Mouse (Mus musculus) granulocyte monocyte progenitor cell, adult 5-6 weeks (primary cell): ENCODE data around the gene Rae1. TPM values are rescaled to one million over a fixed set of nuclear protein-coding genes. Genes with fewer than 3 reads are reported as not detected.

ENCODE experiments used
- ATAC-seq: replicated peaks from 2 replicates; pipeline ENCODE4 v1.8.0; 2016; ENCODE audit warnings: mild to moderate bottlenecking, moderate TSS enrichment, inconsistent platforms; ENCODE audit not compliant: poor library complexity, severe bottlenecking
- total RNA-seq, 2 experiments: library from RNA; stranded (forward) in 1 of 2; stranded (reverse) in 1 of 2; fragments of 200-712, 200-1000 nt in 1 of 2; fragments of >200 nt in 1 of 2; fragmentation: Nextera tagmentation in 1 of 2; gene quantifications; 2 replicates each; pipeline ENCODE4 v1.2.3; 2014 to 2017

The Rae1 gene
- total RNA-seq, 2 experiments from 2014 or later: 71.2 to 147 TPM

DNA sequence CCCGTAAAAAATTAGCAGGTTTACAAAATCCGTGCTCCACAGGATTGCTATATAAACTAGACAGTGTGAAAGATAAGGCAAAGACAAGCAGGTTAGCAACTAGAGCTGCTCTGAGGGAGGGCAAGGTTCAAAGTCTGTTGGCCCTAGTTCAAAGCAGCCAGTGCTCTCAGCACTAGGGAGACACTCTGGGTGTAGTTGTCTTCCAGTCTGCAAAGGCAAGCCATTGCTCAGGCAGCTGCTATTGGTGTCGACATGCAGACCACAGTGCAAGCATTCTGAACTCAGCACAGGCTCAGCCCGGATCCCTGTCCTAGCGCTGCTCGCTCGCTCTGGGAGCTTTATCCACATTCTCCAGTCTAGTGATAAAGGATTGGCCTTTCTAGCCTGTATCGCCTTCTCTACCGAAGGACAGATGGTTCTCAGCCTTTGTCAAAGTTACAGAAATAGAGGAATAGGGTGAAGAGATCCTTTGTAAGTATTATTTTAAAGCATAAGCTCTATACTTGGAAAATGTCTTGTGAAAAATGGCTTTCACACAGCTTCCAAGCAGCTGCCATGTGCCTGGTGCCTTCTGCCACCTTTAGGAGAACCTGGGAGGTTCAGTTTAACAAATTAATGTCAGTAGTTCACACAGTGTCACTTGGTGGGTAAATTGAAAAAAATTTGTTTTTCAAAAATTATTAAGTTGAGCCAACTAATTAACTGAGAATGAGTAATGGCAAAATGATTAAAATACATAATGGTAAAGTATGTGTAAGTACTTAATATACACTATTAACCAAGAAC lies 16.9 kb upstream of the Rae1 start:
- ATAC-seq: no peak

- ATAC-seq: no peak
These were observed 9.8 kb upstream of the Rae1 start for GRCm38 (mm10) chr2:172990161-172990560.

DNA sequence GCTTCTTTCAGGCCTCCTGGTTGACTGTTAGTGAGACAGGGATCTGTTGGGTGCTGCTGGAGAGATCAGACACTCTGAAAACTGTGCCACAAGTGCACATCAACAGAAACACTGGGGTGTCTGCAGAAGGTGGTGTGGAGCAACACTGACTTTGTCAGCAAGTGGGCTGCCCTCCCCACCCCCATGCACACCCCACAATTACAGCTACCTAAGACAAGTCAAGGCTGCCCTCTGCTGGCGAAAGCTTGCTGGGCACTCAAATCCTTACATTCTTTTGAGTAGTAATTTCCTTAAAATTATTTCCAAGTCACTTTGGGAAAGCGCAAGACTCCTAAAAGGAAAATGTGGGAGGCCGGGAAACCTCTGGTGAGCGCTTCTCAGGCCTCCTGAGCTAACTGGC lies 3.7 kb upstream of the Rae1 start:
- peak; percentile 46 for ATAC-seq

GRCm38 (mm10) chr2:172997748-172998147 lies 2.2 kb upstream of the Rae1 start:
- no peak for ATAC-seq

- no peak for ATAC-seq
These were observed 1.4 kb upstream of the Rae1 start for GRCm38 (mm10) chr2:172998478-172998877.

DNA sequence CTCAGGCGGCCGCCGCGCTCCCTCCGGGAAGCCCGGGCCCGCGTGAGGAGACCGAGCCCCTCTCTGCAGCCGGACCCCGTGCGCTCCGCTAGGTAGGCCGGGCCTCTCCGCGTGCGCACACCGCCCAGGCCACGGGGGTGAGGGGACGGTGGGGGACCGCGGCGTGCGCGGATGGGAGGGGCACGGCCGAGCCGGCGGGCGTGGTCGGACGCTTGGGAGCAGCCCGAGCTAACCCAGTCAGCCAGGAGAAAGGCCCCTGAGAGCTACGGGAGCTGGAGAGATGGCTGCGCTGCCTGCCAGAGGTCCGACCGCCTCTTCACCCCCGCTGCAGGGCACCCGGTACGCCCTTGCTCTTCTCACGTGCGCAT lies 352 bp downstream of the Rae1 start:
- peak; percentile 50 for ATAC-seq

- peak; percentile 33 for ATAC-seq
These were observed 1.0 kb downstream of the Rae1 start for GRCm38 (mm10) chr2:173000921-173001320.

DNA sequence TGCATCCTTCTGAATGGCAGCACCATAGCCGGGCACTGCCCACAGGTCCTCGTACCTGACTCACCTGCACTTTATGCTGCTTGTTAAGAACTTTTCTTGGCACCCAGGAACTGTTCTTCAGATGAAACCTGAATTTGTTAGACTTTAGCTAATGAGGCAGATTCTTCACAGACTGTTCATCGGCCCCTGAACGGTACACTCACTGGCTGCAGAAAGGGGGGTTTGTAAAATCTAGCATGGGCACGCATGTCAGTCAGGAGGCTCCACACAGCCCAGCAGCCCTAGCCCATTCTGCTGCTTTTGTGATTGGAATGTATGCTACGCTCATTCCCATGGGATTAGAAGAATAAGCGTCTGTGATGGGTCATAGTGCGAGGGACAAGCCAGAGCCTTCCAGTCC lies 3.8 kb downstream of the Rae1 start:
- ATAC-seq: no peak

DNA sequence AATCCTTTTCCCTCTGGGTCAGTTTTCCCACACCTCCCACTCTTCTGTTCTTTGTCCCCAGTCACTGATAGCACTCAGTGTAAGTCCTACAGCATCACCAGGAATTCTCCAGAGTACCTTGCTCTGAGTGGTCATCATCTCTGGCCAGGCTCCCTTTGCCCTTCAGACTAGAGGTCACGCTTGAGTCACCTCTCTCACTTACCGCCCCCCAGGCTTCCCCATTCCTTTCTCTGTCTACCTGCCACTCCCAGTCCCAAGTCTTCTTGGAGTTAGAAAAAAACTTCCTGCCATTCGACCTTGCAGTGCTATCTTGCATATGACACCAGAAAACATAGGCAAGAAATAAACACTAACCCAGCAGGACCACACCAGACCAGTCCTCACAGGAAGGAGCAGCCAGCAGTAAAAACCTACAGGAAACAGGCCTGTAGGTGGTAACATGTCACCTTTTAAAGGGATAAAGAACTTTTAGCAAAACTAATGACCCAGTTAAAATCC lies 10.4 kb downstream of the Rae1 start:
- ATAC-seq: no peak

- no peak for ATAC-seq
These were observed 11.5 kb downstream of the Rae1 start for GRCm38 (mm10) chr2:173011440-173011839.

GRCm38 (mm10) chr2:173014741-173015287 lies 14.9 kb downstream of the Rae1 start:
- ATAC-seq: no peak

DNA sequence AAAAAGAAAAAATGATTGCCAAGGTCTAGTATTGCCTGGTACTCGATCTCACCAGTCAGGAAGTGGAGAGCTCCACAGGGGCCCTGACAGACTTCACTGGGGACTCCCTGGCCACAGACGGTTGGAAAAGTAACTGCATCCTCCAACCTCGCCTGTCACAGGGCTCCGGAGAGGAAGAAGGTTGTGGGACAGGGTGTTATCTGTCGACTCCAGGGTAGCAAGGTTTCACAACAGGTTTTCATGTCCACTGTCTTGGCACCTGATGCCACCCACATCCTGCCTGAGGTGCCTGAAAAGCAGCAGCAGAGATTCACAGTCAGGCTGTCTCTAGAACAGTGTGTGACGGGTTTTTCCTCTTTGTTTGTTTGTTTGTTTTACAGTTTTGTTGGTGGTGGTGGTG lies 18.0 kb downstream of the Rae1 start:
- ATAC-seq: peak; percentile 51

GRCm38 (mm10) chr2:173018618-173019017 lies 18.7 kb downstream of the Rae1 start:
- ATAC-seq: peak; percentile 21

DNA sequence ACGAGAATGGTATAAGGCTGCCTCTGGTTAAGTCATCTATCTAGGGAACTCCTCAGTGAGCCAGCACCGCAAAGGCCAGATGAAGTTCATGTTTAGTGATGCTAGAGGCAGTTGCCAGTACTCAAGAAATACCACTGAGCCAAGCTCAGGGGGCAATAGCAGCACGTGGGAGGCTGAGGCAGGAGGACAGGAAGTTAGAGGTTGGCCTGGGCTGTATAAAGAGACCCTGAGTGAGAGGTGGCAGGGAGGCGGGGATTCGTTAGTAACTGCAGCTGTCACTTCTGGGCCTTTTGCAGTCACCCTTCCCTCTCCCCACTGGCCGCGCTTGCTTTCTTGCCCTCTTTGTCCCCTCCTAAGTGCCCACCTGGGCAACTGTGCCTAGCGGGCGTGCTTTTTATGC lies 19.4 kb downstream of the Rae1 start:
- ATAC-seq: peak; percentile 15

- ATAC-seq: peak; percentile 47
These were observed 19.9 kb downstream of the Rae1 start for GRCm38 (mm10) chr2:173019790-173020189.

DNA sequence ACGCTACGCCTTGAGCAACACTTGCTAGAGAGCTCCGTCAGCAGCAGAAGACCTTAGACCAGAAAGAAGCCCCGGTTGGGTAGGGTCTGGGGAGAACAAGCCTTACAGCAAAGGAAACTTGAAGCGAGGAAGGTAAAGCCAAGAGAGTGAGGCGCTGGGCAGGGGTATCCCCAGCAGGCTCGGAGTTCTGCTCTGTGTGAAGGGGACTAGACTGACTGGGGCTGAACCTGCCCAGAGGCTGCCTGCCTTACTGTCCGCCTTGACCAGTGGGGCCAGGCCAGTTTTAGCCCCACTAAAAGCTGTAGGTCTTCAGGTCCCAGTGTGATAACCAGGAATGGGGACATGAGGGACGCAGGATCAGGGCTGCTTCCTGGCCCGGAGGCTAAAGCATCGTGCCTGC lies 20.5 kb downstream of the Rae1 start, which contains the start of gene Rbm38:
TSS of gene Rbm38 (plus strand) at position 69 of the 400 bp plus-strand sequence.
- ATAC-seq: no peak

- ATAC-seq: peak; percentile 32
These were observed 21.7 kb downstream of the Rae1 start for GRCm38 (mm10) chr2:173021633-173022055.

DNA sequence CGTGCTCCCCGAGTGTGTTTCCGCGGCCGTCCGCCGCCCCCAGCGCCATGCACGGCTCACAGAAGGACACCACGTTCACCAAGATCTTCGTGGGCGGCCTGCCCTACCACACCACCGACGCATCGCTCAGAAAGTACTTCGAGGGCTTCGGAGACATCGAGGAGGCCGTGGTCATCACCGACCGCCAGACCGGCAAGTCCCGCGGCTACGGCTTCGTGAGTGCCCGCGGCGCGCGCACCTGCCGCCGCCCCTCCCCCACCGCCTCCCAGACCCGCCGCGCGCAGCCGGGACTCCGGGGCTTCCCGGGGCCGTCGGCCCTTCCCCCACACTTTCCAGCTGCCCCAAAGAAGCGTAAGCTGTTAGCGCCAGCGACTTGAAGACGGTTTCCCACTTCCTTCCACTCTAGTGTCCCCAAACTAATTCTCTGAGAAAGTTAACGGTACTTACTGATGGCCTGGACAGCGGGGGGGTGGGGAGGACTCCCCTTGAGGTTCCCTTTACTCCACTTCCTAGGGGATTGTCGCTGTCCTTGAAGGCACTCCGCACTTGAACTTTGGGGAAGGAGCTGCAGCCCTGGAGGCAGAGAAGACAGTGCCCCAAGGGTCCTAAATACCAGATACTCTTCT lies 22.3 kb downstream of the Rae1 start:
- 0 out of 2 replicates have a peak, but pooled peaks have one; percentile 0 for ATAC-seq

- no peak for ATAC-seq
These were observed 22.9 kb downstream of the Rae1 start for GRCm38 (mm10) chr2:173022813-173023212.

DNA sequence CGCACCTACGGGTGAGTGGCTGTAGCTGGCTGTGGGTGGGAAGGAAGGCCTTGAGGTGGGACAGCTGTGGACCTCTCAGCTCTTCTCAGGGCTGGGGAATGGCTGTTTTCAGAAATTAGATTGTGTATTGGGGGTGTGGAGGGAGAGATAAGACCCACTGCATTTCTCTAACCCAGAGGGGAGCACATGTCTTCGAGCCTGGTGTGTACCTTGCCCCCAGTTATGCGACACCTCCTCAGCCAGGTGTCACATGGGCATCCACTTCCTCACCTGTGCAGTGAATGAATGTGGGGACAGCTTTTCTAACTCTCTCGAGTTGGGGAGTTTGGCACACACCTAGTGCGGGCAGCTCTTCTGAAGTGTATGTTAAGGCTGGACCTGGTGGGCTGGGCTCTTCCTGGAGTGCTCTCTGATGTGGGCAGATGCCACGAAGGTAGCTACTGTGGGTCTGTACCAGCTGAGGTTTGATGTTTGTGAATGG lies 23.5 kb downstream of the Rae1 start:
- ATAC-seq: no peak

DNA sequence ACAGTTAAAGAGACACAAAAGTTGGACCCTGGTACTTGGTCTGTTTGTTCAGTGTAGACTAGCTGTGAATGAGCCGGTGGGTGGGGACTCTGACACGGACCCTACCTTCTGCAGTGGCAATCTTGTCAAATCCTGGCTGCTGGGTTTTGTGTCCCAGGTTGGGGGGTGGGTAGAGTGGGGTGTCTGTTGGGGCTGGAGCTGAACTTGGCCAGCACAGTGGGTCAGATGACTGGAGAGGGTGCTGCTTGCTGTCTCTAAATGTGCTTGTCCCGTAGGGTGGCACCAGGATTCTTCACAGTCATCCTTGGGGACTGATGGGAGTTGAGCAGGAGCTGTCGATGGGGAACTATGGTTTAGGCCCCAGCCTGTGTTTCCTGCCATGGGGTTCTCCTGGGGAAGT lies 24.0 kb downstream of the Rae1 start:
- ATAC-seq: no peak
